Mouse (Mus musculus) mouse trophoblast stem cell (cell line): ENCODE measurements around the gene Pcyt2.

Source experiments
- in situ Hi-C, 2 experiments: fragments of 300-500 bp; cut with MseI, MboI; formaldehyde crosslinking; loops; 2 replicates in 1 of 2; 3 replicates in 1 of 2; pipeline ENCODE4 v1.15.1; 2025

The Pcyt2 gene

GRCm38 (mm10) chr11:120617519-120618112 is at the start of gene Pcyt2:
TSS of gene Pcyt2 (minus strand) at chr11:120617936.
- in situ Hi-C loops: no loop called here

- in situ Hi-C loops: no loop called here
These were observed 48.9 kb upstream of the Pcyt2 start for GRCm38 (mm10) chr11:120666617-120667016.

GRCm38 (mm10) chr11:120665406-120665805 is 47.7 kb upstream of the Pcyt2 start:
- in situ Hi-C loops: no loop called here

- in situ Hi-C loops: no loop called here
These were observed 46.0 kb upstream of the Pcyt2 start for GRCm38 (mm10) chr11:120663714-120664113.

- in situ Hi-C loops: no loop called here
These were observed 45.0 kb upstream of the Pcyt2 start for GRCm38 (mm10) chr11:120662759-120663158.

GRCm38 (mm10) chr11:120661076-120661460 is 43.3 kb upstream of the Pcyt2 start, which contains the start of gene Notum:
TSS of gene Notum (minus strand) at chr11:120661175.
- in situ Hi-C loops: no loop called here

- in situ Hi-C loops: no loop called here
These were observed 42.8 kb upstream of the Pcyt2 start for GRCm38 (mm10) chr11:120660301-120661075.

GRCm38 (mm10) chr11:120659509-120660300 is 42.0 kb upstream of the Pcyt2 start:
- in situ Hi-C loops: loop anchor here (5.0 to 10.0 kb wide), 2 partner anchors 53 to 55 kb away; partner anchors contain the start of genes Cenpx (in 2 of the 2) and Lrrc45 (in 2 of the 2)

- in situ Hi-C loops: loop anchor here (5.0 to 10.0 kb wide), 2 partner anchors 53 to 56 kb away; partner anchors contain the start of genes Cenpx (in 2 of the 2) and Lrrc45 (in 2 of the 2)
These were observed 41.2 kb upstream of the Pcyt2 start for GRCm38 (mm10) chr11:120658876-120659410.

- in situ Hi-C loops: loop anchor here (5.0 to 10.0 kb wide), 2 partner anchors 55 to 58 kb away; partner anchors contain the start of genes Cenpx (in 2 of the 2) and Lrrc45 (in 2 of the 2)
These were observed 39.6 kb upstream of the Pcyt2 start for GRCm38 (mm10) chr11:120657301-120657700.

GRCm38 (mm10) chr11:120654741-120655140 is 37.0 kb upstream of the Pcyt2 start:
- in situ Hi-C loops: loop anchor here (5.0 to 10.0 kb wide), 2 partner anchors 58 to 60 kb away; partner anchors contain the start of genes Cenpx (in 2 of the 2) and Lrrc45 (in 2 of the 2)

GRCm38 (mm10) chr11:120651872-120652271 is 34.1 kb upstream of the Pcyt2 start:
- in situ Hi-C loops: loop anchor here in 1 of 2 experiments (10.0 kb wide), 1 partner anchor 63 kb away; the partner anchor contains the start of genes Cenpx and Lrrc45

GRCm38 (mm10) chr11:120648001-120648476 is 30.3 kb upstream of the Pcyt2 start, which contains the start of gene Myadml2:
TSS of gene Myadml2 (minus strand) at chr11:120648158.
- in situ Hi-C loops: no loop called here

GRCm38 (mm10) chr11:120647047-120647830 is 29.5 kb upstream of the Pcyt2 start:
- in situ Hi-C loops: no loop called here

- in situ Hi-C loops: no loop called here
These were observed 25.9 kb upstream of the Pcyt2 start, which contains the start of gene Pycr1 for GRCm38 (mm10) chr11:120643601-120643987. TSS of gene Pycr1 (minus strand) at chr11:120643769.

- in situ Hi-C loops: no loop called here
These were observed 25.3 kb upstream of the Pcyt2 start for GRCm38 (mm10) chr11:120642939-120643600.

- in situ Hi-C loops: no loop called here
These were observed 24.1 kb upstream of the Pcyt2 start for GRCm38 (mm10) chr11:120641869-120642268.

- in situ Hi-C loops: no loop called here
These were observed 23.5 kb upstream of the Pcyt2 start for GRCm38 (mm10) chr11:120641255-120641654.

GRCm38 (mm10) chr11:120634810-120635209 is 17.1 kb upstream of the Pcyt2 start:
- in situ Hi-C loops: no loop called here
